Mouse (Mus musculus) hindbrain, embryonic 10.5 days (tissue): ENCODE results near the gene Cacng4. TPM values are rescaled to one million over a fixed set of nuclear protein-coding genes. Genes with fewer than 3 reads are reported as not detected.

Experiments
- DNase-seq: peaks from one replicate; pipeline ENCODE4 v3.0.0-alpha.2; 2017; ENCODE audit warnings: low spot score
- H3K27ac ChIP-seq: fragments of 300-500 bp; sonication (generic); 2 replicates; pipeline ENCODE4 v1.5.1; 2016; ENCODE audit warnings: mild to moderate bottlenecking, moderate library complexity
- H3K27me3 ChIP-seq: fragments of 300-500 bp; sonication (generic); 2 replicates; pipeline ENCODE4 v1.6.1; 2016; ENCODE audit warnings: mild to moderate bottlenecking; ENCODE audit not compliant: poor library complexity, insufficient read depth, severe bottlenecking
- H3K36me3 ChIP-seq: fragments of 300-500 bp; sonication (generic); 2 replicates; pipeline ENCODE4 v1.6.1; 2016; ENCODE audit warnings: mild to moderate bottlenecking, moderate library complexity
- H3K4me1 ChIP-seq: fragments of 300-500 bp; sonication (generic); replicated peaks from 2 replicates; pipeline ENCODE4 v1.6.1; 2016; ENCODE audit warnings: mild to moderate bottlenecking
- H3K4me3 ChIP-seq: fragments of 300-500 bp; sonication (generic); 2 replicates; pipeline ENCODE4 v1.5.1; 2016; ENCODE audit warnings: mild to moderate bottlenecking, moderate library complexity
- H3K9me3 ChIP-seq: fragments of 300-500 bp; sonication (generic); 2 replicates; pipeline ENCODE4 v1.6.1; 2016; ENCODE audit warnings: mild to moderate bottlenecking, moderate library complexity
- WGBS: fragments of 180-500 bp; shearing (Covaris S2); methylation state at CpG from one replicate; pipeline ENCODE4 v1.1.7; 2016; 5-methylcytosine and 5-hydroxymethylcytosine counted together
- polyA plus RNA-seq: library from polyadenylated mRNA; unstranded; fragments of >200 nt; fragmentation: Nextera tagmentation; extraction: Ambion mirVana; gene quantifications from 2 replicates; pipeline ENCODE4 v1.2.1, GENCODE M21; 2016

The Cacng4 gene
- 8.9 and 15.7 TPM in 2 replicates for polyA plus RNA-seq

- WGBS: 2% methylated on average over 54 of the region's 73 CpGs
- Histone ChIP-seq H3K36me3 (peaks cover 3% of the 10 kb centered on the region), H3K4me3 (peak within 1 kb of the TSS; percentile 84), H3K27me3 (peaks cover 79% of the 10 kb centered on the region), H3K4me1 (peaks cover 76% of the 10 kb centered on the region), H3K9me3 (no peaks in the 10 kb centered on the region), H3K27ac (peak within 1 kb of the TSS; percentile 96)
- peak; percentile 52 for DNase-seq
Observed at GRCm38 (mm10) chr11:107794547-107795269, at the start of gene Cacng4. Gene Cacng4, minus strand, starts transcription at chr11:107794557.

- WGBS: 67% methylated on average over 7 of the region's 7 CpGs
- Histone ChIP-seq H3K27ac (no peak overlapping the region; the same call in 1 of the 2 replicates), H3K9me3 (no peaks in the 10 kb centered on the region)
Observed at GRCm38 (mm10) chr11:107833351-107834040, 39.1 kb upstream of the Cacng4 start.

DNA sequence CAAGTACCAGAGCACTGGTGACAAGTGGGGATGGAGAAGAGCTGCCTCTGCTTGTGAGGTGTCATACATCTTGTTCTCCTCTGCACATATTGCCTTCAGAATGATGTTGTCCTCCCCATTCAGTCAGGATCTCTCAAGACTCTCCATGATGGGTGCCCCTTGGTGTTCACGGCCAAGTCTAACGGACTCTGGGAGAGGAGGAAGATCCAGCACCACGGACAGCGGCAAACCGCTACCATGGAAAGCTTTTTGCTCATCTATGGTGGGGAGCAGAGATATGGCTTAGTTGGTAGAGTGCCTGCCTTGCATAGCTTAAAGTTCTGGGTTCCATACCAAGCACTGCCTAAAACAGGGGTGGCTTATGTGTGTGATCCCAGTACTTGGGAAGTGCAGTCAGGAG lies 22.8 kb upstream of the Cacng4 start:
- Histone ChIP-seq H3K4me1 (peaks cover 11% of the 10 kb centered on the region), H3K27ac (no peak overlapping the region), H3K9me3 (no peaks in the 10 kb centered on the region), H3K36me3 (no peaks in the 10 kb centered on the region), H3K4me3 (no peak overlapping the region), H3K27me3 (peaks cover 14% of the 10 kb centered on the region)
- 41% methylated on average over 5 of the region's 5 CpGs for WGBS
- peak; percentile 43 for DNase-seq

More at GRCm38 (mm10) chr11:107833351-107834040, 39.1 kb upstream of the Cacng4 start:
- no peaks in the 10 kb centered on the region for H3K36me3 ChIP-seq
- peaks cover 10% of the 10 kb centered on the region for H3K4me1 ChIP-seq
- H3K27me3 ChIP-seq: no peaks in the 10 kb centered on the region
- peak; percentile 12 for DNase-seq
- H3K4me3 ChIP-seq: no peak overlapping the region

GRCm38 (mm10) chr11:107812941-107813648 lies 18.7 kb upstream of the Cacng4 start:
- Histone ChIP-seq H3K4me3 (0 out of 2 replicates have a peak overlapping the region, but pooled peaks have one; percentile 11), H3K27ac (no peak overlapping the region), H3K27me3 (peaks cover 17% of the 10 kb centered on the region), H3K4me1 (peaks cover 20% of the 10 kb centered on the region), H3K36me3 (no peaks in the 10 kb centered on the region), H3K9me3 (no peaks in the 10 kb centered on the region)
- 33% methylated on average over 21 of the region's 21 CpGs for WGBS
- DNase-seq: no peak

DNA sequence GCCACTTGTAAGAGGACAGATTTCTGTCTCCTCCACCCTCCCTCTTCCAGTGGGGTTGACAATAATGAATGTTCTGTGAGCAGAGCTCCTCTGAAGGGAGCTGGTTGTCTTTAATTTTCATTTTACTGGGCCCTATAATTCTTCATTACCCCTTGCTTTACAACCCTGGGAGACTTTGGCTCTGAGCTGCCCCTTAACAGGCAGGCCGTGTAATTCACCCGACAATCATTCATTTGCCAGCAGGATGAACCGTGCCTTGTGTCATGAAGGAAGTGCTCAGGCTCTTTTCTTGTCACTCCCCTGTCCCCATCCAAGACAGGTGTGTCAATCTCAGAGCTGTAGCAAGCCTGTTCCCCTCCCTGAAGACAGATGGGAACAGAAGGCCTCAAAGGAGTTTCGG lies 18.1 kb upstream of the Cacng4 start:
- Histone ChIP-seq H3K27me3 (peaks cover 17% of the 10 kb centered on the region), H3K27ac (no peak overlapping the region), H3K9me3 (no peaks in the 10 kb centered on the region), H3K36me3 (no peaks in the 10 kb centered on the region), H3K4me3 (no peak overlapping the region), H3K4me1 (peaks cover 20% of the 10 kb centered on the region)
- WGBS: 57% methylated on average over 4 of the region's 4 CpGs
- DNase-seq: no peak

- no peaks in the 10 kb centered on the region for H3K36me3 ChIP-seq
- no peak overlapping the region for H3K4me3 ChIP-seq
- peaks cover 17% of the 10 kb centered on the region for H3K27me3 ChIP-seq
- peak; percentile 42 for DNase-seq
- H3K9me3 ChIP-seq: no peaks in the 10 kb centered on the region
- H3K4me1 ChIP-seq: peaks cover 20% of the 10 kb centered on the region
- H3K27ac ChIP-seq: no peak overlapping the region
- 75% methylated on average over 8 of the region's 8 CpGs for WGBS
Observed at GRCm38 (mm10) chr11:107808508-107808907, 14.2 kb upstream of the Cacng4 start.

- Histone ChIP-seq H3K9me3 (no peaks in the 10 kb centered on the region), H3K4me1 (0 out of 2 replicates have a peak, but pooled peaks cover 5% of the 10 kb centered on the region), H3K4me3 (no peak overlapping the region), H3K36me3 (no peaks in the 10 kb centered on the region), H3K27ac (no peak overlapping the region), H3K27me3 (0 out of 2 replicates have a peak, but pooled peaks cover 2% of the 10 kb centered on the region)
- WGBS: 94% methylated on average over 1 of the region's 1 CpGs
- DNase-seq: no peak
Observed at GRCm38 (mm10) chr11:107806058-107806457, 11.7 kb upstream of the Cacng4 start.

DNA sequence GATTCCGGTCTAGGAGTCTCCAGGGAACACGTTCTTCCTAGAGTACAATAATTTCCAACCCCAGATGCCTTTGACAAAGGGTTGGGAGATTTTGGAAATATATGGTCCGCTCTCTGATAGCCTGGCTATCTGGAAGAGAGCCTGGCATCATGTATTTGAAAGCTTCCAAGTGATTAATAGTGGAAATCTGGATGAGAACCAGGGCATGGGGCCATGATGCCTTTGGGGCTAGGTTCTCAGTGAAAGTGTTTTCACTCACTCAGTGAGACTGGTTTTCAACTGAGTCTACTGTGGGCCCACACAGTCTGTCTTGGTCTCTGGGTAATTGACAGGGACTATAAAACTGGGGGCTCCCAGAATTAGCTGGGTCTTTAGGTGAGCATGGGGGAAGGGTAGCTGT lies 7.6 kb upstream of the Cacng4 start:
- no peak for DNase-seq
- Histone ChIP-seq H3K27me3 (peaks cover 33% of the 10 kb centered on the region), H3K9me3 (no peaks in the 10 kb centered on the region), H3K27ac (no peak overlapping the region), H3K36me3 (no peaks in the 10 kb centered on the region), H3K4me1 (peaks cover 27% of the 10 kb centered on the region), H3K4me3 (no peak overlapping the region)
- 88% methylated on average over 3 of the region's 3 CpGs for WGBS

DNA sequence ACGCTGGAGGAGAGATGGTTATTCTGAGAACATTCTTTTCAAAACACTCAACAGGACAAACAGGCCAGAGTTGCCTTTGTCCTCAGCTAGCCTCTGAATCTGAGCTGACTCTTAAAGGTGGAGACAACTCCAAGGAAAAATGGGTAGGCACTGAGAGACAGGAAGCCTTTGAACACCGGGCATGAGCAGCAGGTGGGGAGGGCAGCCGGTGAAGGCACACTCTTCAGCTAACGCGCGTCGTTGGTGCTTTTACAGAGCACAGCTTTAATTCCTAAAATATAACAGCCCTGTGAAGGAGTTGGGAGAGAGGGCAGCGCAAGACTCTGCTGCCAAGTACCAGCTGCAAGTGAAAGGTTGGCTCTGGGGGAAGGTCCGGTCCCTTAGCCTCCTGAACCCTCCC lies 5.0 kb upstream of the Cacng4 start:
- no peaks in the 10 kb centered on the region for H3K9me3 ChIP-seq
- peak overlapping the region; percentile 59; the same call in 1 of the 2 replicates for H3K27ac ChIP-seq
- no peak overlapping the region for H3K4me3 ChIP-seq
- H3K4me1 ChIP-seq: peaks cover 48% of the 10 kb centered on the region
- no peaks in the 10 kb centered on the region for H3K36me3 ChIP-seq
- DNase-seq: no peak
- peaks cover 57% of the 10 kb centered on the region for H3K27me3 ChIP-seq
- WGBS: 24% methylated on average over 9 of the region's 9 CpGs

- 47% methylated on average over 7 of the region's 7 CpGs for WGBS
- H3K27ac ChIP-seq: no peak overlapping the region
- H3K4me3 ChIP-seq: no peak overlapping the region
- peaks cover 81% of the 10 kb centered on the region for H3K27me3 ChIP-seq
- DNase-seq: no peak
- H3K36me3 ChIP-seq: no peaks in the 10 kb centered on the region
- peaks cover 75% of the 10 kb centered on the region for H3K4me1 ChIP-seq
- H3K9me3 ChIP-seq: no peaks in the 10 kb centered on the region
Observed at GRCm38 (mm10) chr11:107796346-107796745, 2.0 kb upstream of the Cacng4 start.

DNA sequence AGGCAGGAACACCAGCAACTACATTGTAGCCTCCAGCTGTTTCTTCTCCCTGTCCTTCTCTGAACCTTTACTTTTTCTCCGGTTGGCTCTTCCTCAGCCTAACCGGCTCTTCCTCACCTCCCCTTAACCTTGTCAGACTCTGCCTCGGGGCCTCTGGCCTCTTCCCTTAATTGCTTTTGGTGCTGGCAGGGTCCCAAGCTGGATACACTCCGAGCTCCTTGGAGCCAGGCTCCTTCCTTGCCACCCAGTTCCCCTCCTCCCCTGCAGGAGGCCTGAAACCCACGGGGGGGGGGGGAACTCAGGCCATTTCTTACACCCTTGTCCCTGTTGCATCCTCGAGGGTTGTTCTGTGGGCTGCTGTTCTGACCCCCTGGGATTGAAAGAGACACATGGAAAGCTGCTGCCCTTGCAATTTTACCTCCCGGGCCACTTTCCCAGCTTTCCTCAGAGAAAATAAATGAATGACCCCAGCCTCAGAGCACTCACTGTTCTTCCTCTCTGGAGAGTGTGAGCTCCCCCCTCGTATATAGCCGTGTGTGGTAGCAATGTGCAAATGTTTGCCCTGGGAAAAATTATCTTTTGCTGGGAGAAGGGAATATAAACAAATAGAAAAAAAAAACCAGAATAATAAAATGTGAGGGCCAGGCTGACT lies 1.2 kb upstream of the Cacng4 start:
- Histone ChIP-seq H3K36me3 (no peaks in the 10 kb centered on the region; the same call in 1 of the 2 replicates), H3K27ac (peak overlapping the region; percentile 73), H3K9me3 (no peaks in the 10 kb centered on the region), H3K27me3 (peaks cover 85% of the 10 kb centered on the region), H3K4me3 (peak overlapping the region; percentile 84), H3K4me1 (peaks cover 78% of the 10 kb centered on the region)
- WGBS: 4% methylated on average over 9 of the region's 9 CpGs
- no peak for DNase-seq

DNA sequence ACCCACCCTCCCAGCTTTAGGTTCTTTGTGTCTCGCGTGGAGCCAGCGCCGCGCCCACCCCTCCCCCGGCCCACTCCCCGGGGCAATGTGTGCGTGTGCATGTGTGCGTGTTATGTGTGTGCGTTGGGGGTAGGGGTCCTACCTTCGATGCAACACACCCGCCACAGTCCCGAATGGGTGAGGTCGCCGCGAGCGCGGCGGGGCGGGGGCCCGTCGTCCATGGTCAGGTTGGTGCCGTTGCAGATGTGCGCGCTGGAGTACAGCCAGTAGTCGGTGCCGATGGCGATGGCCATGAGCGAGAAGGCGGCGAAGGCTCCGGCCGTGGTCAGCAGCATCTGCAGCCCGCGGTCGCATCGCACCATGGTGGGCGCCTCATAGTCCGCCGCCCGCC lies 259 bp downstream of the Cacng4 start:
- Histone ChIP-seq H3K4me3 (peak overlapping the region; percentile 84), H3K4me1 (peaks cover 70% of the 10 kb centered on the region), H3K36me3 (peaks cover 9% of the 10 kb centered on the region), H3K27ac (peak overlapping the region; percentile 96), H3K9me3 (no peaks in the 10 kb centered on the region), H3K27me3 (peaks cover 72% of the 10 kb centered on the region)
- WGBS: under 1% methylated on average over 41 of the region's 41 CpGs
- peak; percentile 62 for DNase-seq
